In genomic region chr17:31094781-31095180, GRCm38 (mm10) we compare ENCODE assay signal across 21 mouse cellular contexts. TPM values are rescaled to one million over a fixed set of nuclear protein-coding genes. Genes with fewer than 3 reads are reported as not detected.
"Had no signal": no experiment of that assay in that cellular context is flagged by ENCODE, and none has a peak within 500 bp of the region (broad histone marks: within the 10 kb centered on the region; RNA-seq: fewer than 3 reads in every experiment).

No protein-coding gene starts in this region.

- DNase-seq: retina, postnatal 1 day; right cerebral cortex, adult 18-20 months; right cerebral cortex, postnatal 14 days; right cerebral cortex, postnatal 25 days; right cerebral cortex, postnatal 4 days; spleen, adult 18-20 months; thymus, adult 18-20 months; thymus, adult 2 months; thymus, postnatal 14 days; thymus, postnatal 25 days; thymus, postnatal 36 days; thymus, postnatal 4 days had no signal

- H3K9me3 ChIP-seq: neural tube, embryonic 12.5 days; neural tube, embryonic 13.5 days; neural tube, embryonic 15.5 days; stomach, embryonic 15.5 days had no signal

- H3K36me3 ChIP-seq: stomach, embryonic 15.5 days had no signal

- H3K4me2 ChIP-seq: neural tube, embryonic 12.5 days; neural tube, embryonic 13.5 days; neural tube, embryonic 15.5 days; stomach, embryonic 15.5 days had no signal

- H3K9ac ChIP-seq: neural tube, embryonic 12.5 days; neural tube, embryonic 13.5 days; neural tube, embryonic 15.5 days; stomach, embryonic 15.5 days had no signal

- H3K27ac ChIP-seq: neural tube, embryonic 12.5 days; neural tube, embryonic 13.5 days; neural tube, embryonic 15.5 days; stomach, embryonic 15.5 days; stomach, postnatal 0 days had no signal

- H3K4me3 ChIP-seq: neural tube, embryonic 12.5 days; neural tube, embryonic 13.5 days; neural tube, embryonic 15.5 days; stomach, embryonic 15.5 days had no signal

- H3K27me3 ChIP-seq: neural tube, embryonic 12.5 days; neural tube, embryonic 13.5 days; neural tube, embryonic 15.5 days; stomach, embryonic 15.5 days had no signal

RNA-seq across cellular contexts. Expression of gene Tff3, which starts 34.7 kb away (rescaled TPM):
- total RNA-seq: neutrophil, adult 5-6 weeks had no signal
- polyA plus RNA-seq: neural tube, embryonic 14.5 days; spleen, adult 2 months; urinary bladder, adult 2 months had no signal

RNA-seq across cellular contexts. Expression of gene Tff2, which starts 49.3 kb away (rescaled TPM):
- total RNA-seq: neutrophil, adult 5-6 weeks had no signal
- polyA plus RNA-seq: neural tube, embryonic 12.5 days; neural tube, embryonic 13.5 days; neural tube, embryonic 14.5 days; neural tube, embryonic 15.5 days had no signal
